Mouse (Mus musculus): Measurements from ENCODE around the gene Ltb. TPM values are rescaled to one million over a fixed set of nuclear protein-coding genes. Genes with fewer than 3 reads are reported as not detected.

The Ltb gene
- polyA plus RNA-seq, 1 experiment = 531 TPM

DNA sequence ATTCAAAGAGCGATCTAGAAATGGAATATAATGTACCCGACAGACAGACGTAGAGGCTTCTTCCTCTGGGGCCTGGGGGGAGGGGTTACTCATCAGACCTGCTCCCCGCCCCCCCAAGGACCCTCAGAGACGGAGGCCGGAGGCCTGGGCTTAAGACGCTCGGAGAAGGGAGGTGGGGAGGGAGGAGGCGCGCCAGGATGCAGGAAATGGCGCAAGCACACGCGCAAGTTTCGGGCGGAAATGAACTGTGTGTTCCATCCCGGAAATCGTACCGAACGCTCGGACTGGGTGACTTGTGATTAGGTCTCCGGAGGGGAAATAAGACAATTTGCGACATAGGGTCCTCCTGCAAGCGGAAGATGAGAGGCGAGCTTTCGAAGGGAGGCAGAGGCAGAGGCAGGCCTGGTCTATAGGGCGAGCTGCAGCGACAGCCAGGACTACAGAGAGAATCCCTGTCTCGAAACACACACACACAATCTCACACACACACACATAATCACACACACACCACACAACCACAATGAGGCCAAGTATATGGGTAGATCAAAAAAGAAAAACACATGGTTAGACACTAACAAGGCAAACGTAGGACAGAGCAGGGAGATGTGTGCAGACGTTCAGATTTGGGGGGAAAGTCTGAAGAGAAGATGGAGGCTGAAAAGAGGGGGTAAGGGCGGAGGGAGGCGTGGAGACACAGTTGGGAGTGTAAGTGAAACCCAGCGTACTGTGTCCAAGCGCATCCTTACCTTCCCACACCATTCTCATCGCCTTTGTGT is 41.6 kb downstream of the Ltb start, which contains the start of gene Nfkbil1:
Gene Nfkbil1 (minus strand): TSS at position 179 of the 776 bp plus-strand sequence.
- H3K27me3 ChIP-seq (ENCODE audit: control insufficient read depth, insufficient read depth, low read length) = no peaks in the 10 kb centered on the region
- DNase-seq (ENCODE audit: low read depth in 1 of 2, low spot score in 2 of 2) = peak; percentile 88 to 91
- peaks cover 17% of the 10 kb centered on the region for H3K4me1 ChIP-seq (ENCODE audit: control insufficient read depth, insufficient read depth, insufficient read length)
- peak within 1 kb of the TSS; percentile 60 for H3K4me3 ChIP-seq (ENCODE audit: extremely low read depth, insufficient read depth, insufficient read length)
- TF ChIP-seq POLR2A (IDR thresholded peaks at IDR 0.05; ENCODE audit: low read depth, low read length) (no peak; the same call in none of the 2 replicates), CTCF (IDR thresholded peaks at IDR 0.05; ENCODE audit: extremely low read depth, insufficient read depth, insufficient read length, insufficient replicate concordance) (no peak)
- WGBS = under 1% methylated on average over 35 of the region's 35 CpGs
- H3K27ac ChIP-seq (ENCODE audit: insufficient read depth, low read length) = peak within 1 kb of the TSS; percentile 97
- H3K36me3 ChIP-seq (ENCODE audit: control insufficient read depth, insufficient read depth, low read length) = 0 out of 2 replicates have a peak, but pooled peaks cover 2% of the 10 kb centered on the region

DNA sequence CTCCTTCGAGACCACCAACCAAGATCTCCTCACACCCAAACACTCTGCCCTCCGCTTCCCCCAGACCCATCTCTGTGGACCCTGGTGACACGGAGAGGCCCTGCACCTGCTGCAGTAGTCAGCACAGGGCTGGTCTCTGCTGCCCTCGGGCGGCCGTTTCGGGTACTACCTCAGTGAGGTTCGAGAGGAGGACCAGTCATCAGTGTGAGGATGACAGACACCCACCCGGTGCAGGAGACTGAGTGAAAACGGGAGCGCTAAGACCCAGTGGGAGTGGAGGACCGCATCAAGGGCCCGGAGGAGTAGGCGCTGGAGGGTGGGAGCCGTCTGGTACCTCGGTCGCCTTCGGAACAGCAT is 42.1 kb downstream of the Ltb start:
- peak; percentile 85 to 98 for DNase-seq (ENCODE audit: low read depth in 1 of 2, low spot score in 2 of 2)
- Histone ChIP-seq H3K4me3 (ENCODE audit: extremely low read depth, insufficient read depth, insufficient read length) (peak overlapping the region; percentile 60), H3K27me3 (ENCODE audit: control insufficient read depth, insufficient read depth, low read length) (no peaks in the 10 kb centered on the region), H3K36me3 (ENCODE audit: control insufficient read depth, insufficient read depth, low read length) (no peaks in the 10 kb centered on the region), H3K27ac (ENCODE audit: insufficient read depth, low read length) (peak overlapping the region; percentile 97), H3K4me1 (ENCODE audit: control insufficient read depth, insufficient read depth, insufficient read length) (peaks cover 14% of the 10 kb centered on the region)
- WGBS = 3% methylated on average over 18 of the region's 18 CpGs
- TF ChIP-seq CTCF (IDR thresholded peaks at IDR 0.05; ENCODE audit: extremely low read depth, insufficient read depth, insufficient read length, insufficient replicate concordance) = peak; percentile 99
- no peak for TF ChIP-seq POLR2A (IDR thresholded peaks at IDR 0.05; ENCODE audit: low read depth, low read length)

DNA sequence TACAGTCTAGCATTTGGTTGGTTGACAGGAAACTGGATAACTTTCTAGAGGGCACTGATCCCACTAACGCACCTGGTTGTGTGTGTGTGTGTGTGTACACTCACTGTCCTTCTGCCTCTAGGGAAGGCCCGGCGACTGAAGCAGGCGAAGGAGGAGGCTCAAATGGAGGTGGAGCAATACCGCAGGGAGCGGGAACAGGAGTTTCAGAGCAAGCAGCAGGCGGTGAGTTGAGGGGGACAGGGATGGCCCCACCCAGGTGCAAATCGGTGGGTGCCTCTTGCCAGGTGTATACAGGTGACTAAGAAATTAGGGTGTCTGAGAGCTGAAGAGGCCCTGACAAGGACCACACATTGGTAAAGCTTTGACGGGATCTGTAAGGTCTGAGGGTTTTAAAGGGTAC is 42.8 kb downstream of the Ltb start:
- Histone ChIP-seq H3K36me3 (ENCODE audit: control insufficient read depth, insufficient read depth, low read length) (no peaks in the 10 kb centered on the region), H3K4me1 (ENCODE audit: control insufficient read depth, insufficient read depth, insufficient read length) (peaks cover 10% of the 10 kb centered on the region), H3K27ac (ENCODE audit: insufficient read depth, low read length) (no peak overlapping the region), H3K4me3 (ENCODE audit: extremely low read depth, insufficient read depth, insufficient read length) (no peak overlapping the region), H3K27me3 (ENCODE audit: control insufficient read depth, insufficient read depth, low read length) (no peaks in the 10 kb centered on the region)
- 90% methylated on average over 9 of the region's 9 CpGs for WGBS
- DNase-seq (ENCODE audit: low read depth in 1 of 2, low spot score in 2 of 2) = no peak
- TF ChIP-seq POLR2A (IDR thresholded peaks at IDR 0.05; ENCODE audit: low read depth, low read length) = no peak
- no peak for TF ChIP-seq CTCF (IDR thresholded peaks at IDR 0.05; ENCODE audit: extremely low read depth, insufficient read depth, insufficient read length, insufficient replicate concordance)

DNA sequence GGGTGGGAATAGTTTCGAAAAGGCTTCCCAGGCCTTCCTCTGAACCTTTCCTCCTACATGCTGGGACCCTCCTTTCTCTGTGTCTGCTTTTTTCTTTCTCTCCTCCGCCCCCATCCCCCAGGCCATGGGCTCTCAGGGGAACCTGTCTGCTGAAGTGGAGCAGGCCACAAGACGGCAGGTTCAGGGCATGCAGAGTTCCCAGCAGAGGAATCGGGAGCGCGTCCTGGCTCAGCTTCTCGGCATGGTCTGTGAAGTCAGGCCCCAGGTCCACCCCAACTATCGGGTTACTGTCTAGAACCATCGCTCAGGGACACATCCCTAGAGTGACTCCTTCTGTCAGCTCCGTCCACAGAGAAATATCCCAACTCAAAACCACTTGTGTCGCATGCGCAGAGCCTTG is 43.3 kb downstream of the Ltb start:
- Histone ChIP-seq H3K36me3 (ENCODE audit: control insufficient read depth, insufficient read depth, low read length) (no peaks in the 10 kb centered on the region), H3K4me3 (ENCODE audit: extremely low read depth, insufficient read depth, insufficient read length) (no peak overlapping the region), H3K4me1 (ENCODE audit: control insufficient read depth, insufficient read depth, insufficient read length) (peaks cover 10% of the 10 kb centered on the region), H3K27ac (ENCODE audit: insufficient read depth, low read length) (no peak overlapping the region), H3K27me3 (ENCODE audit: control insufficient read depth, insufficient read depth, low read length) (no peaks in the 10 kb centered on the region)
- 95% methylated on average over 12 of the region's 12 CpGs for WGBS
- TF ChIP-seq POLR2A (IDR thresholded peaks at IDR 0.05; ENCODE audit: low read depth, low read length) = no peak
- no peak for TF ChIP-seq CTCF (IDR thresholded peaks at IDR 0.05; ENCODE audit: extremely low read depth, insufficient read depth, insufficient read length, insufficient replicate concordance)
- no peak for DNase-seq (ENCODE audit: low read depth in 1 of 2, low spot score in 2 of 2)

DNA sequence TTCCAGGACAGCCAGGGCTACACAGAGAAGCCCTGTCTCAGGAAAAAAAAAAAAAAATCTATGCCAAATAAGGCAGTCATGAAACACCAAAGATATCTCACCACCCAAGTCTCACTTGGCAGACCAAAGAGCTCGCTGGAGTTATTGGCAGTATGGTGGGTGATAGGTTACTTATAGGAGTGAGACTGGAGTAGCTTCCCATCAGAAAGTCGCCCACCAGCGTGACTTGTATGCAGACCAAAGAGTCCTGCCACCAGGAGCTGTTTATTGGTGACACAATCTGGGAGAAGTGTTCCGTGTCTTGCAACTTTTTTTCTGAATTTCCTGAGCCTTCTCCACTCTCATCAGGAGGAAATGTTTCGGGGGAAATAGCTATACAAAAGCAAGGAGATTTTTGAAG is 45.5 kb downstream of the Ltb start:
- Histone ChIP-seq H3K4me1 (ENCODE audit: control insufficient read depth, insufficient read depth, insufficient read length) (peaks cover 11% of the 10 kb centered on the region), H3K4me3 (ENCODE audit: extremely low read depth, insufficient read depth, insufficient read length) (no peak overlapping the region), H3K27ac (ENCODE audit: insufficient read depth, low read length) (no peak overlapping the region), H3K36me3 (ENCODE audit: control insufficient read depth, insufficient read depth, low read length) (peaks cover 11% of the 10 kb centered on the region), H3K27me3 (ENCODE audit: control insufficient read depth, insufficient read depth, low read length) (no peaks in the 10 kb centered on the region)
- DNase-seq (ENCODE audit: low read depth in 1 of 2, low spot score in 2 of 2) = no peak
- TF ChIP-seq POLR2A (IDR thresholded peaks at IDR 0.05; ENCODE audit: low read depth, low read length) = no peak
- TF ChIP-seq CTCF (IDR thresholded peaks at IDR 0.05; ENCODE audit: extremely low read depth, insufficient read depth, insufficient read length, insufficient replicate concordance) = no peak
- WGBS = 87% methylated on average over 5 of the region's 5 CpGs

DNA sequence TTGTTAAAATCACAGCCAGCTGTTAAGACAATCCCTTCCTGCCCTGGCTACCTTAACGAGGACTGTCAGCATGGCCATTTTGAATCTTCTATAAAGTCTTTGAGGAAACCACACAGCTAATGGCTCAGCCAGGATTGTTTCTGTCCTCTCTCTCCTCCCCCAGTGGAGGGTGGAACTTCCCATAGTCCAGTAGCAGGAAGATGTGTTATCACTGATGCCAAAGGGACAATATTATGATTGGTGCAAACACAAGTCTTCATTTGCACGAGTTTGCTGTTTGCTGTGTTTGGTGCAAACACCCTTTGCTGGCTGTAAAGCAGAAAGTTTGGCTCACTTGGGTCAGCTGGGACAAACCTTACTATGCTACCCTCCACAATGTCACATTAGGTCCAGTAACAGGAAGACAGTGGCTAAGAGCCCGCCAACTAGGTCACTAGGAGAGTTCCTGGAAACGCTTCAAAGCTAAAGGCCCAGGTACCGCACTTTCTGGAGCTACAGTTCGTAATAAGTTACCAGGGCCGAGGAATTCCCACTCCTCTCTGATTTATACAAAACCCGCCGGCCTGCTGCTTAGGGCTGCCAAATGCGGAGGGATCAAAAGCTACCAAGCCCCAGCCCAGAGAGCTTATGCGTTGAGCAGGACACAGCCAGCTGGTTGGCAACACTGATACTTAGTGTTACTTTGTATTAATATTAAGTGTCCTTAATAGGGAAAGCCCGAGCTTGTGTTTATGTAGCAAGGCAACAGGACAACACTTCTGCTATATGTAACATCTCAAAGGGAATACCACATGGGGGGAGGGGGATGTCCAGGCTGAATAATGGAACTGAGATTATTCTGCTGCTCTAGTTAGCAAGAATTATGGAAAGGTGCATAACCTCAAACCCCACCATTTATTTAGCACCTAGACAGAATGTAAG is 46.4 kb downstream of the Ltb start:
- Histone ChIP-seq H3K4me3 (ENCODE audit: extremely low read depth, insufficient read depth, insufficient read length) (peak overlapping the region; percentile 87), H3K36me3 (ENCODE audit: control insufficient read depth, insufficient read depth, low read length) (peaks cover 19% of the 10 kb centered on the region), H3K4me1 (ENCODE audit: control insufficient read depth, insufficient read depth, insufficient read length) (peaks cover 8% of the 10 kb centered on the region; the same call in 1 of the 2 replicates), H3K27me3 (ENCODE audit: control insufficient read depth, insufficient read depth, low read length) (no peaks in the 10 kb centered on the region), H3K27ac (ENCODE audit: insufficient read depth, low read length) (peak overlapping the region; percentile 100; the same call in 1 of the 2 replicates)
- TF ChIP-seq POLR2A (IDR thresholded peaks at IDR 0.05; ENCODE audit: low read depth, low read length) (no peak), CTCF (IDR thresholded peaks at IDR 0.05; ENCODE audit: extremely low read depth, insufficient read depth, insufficient read length, insufficient replicate concordance) (no peak)
- DNase-seq (ENCODE audit: low read depth in 1 of 2, low spot score in 2 of 2) = no peak
- WGBS = 55% methylated on average over 12 of the region's 12 CpGs

Data from spleen, adult 2 months (tissue).